Mouse (Mus musculus) midbrain, embryonic 12.5 days (tissue): ENCODE measurements at regions not wholly inside any gene's neighbourhood (a gene's known extent, or its start where the extent isn't known, plus 50 kb on each side); places are given as distances from the start of the nearest gene placed in this dataset.

Experiments used
- ATAC-seq: fragments of 200-750 bp; cut with Nextera tagmentation; 2 replicates; pipeline ENCODE4 v1.8.0; 2017; ENCODE audit warnings: low read depth, moderate TSS enrichment, moderate library complexity; ENCODE audit not compliant: low FRiP score
- H3K27ac ChIP-seq: fragments of 300-500 bp; sonication (generic); replicated peaks from 2 replicates; pipeline ENCODE4 v1.5.1; 2016; ENCODE audit warnings: mild to moderate bottlenecking
- H3K27me3 ChIP-seq: fragments of 300-500 bp; sonication (generic); 2 replicates; pipeline ENCODE4 v1.6.1; 2016; ENCODE audit warnings: mild to moderate bottlenecking
- H3K36me3 ChIP-seq: fragments of 300-500 bp; sonication (generic); 2 replicates; pipeline ENCODE4 v1.6.1; 2016
- H3K4me1 ChIP-seq: fragments of 300-500 bp; sonication (generic); 2 replicates; pipeline ENCODE4 v1.6.1; 2016
- H3K4me2 ChIP-seq: fragments of 300-500 bp; sonication (generic); replicated peaks from 2 replicates; pipeline ENCODE4 v1.6.1; 2016; ENCODE audit warnings: mild to moderate bottlenecking, moderate library complexity
- H3K4me3 ChIP-seq: fragments of 300-500 bp; sonication (generic); 2 replicates; pipeline ENCODE4 v1.5.1; 2016; ENCODE audit warnings: mild to moderate bottlenecking
- H3K9ac ChIP-seq: fragments of 300-500 bp; sonication (generic); replicated peaks from 2 replicates; pipeline ENCODE4 v1.6.1; 2016; ENCODE audit warnings: mild to moderate bottlenecking, moderate library complexity
- H3K9me3 ChIP-seq: fragments of 300-500 bp; sonication (generic); 2 replicates; pipeline ENCODE4 v1.6.1; 2016; ENCODE audit warnings: mild to moderate bottlenecking
- WGBS: fragments of 180-500 bp; shearing (Covaris S2); methylation state at CpG from one replicate; pipeline ENCODE4 v1.1.7; 2016; 5-methylcytosine and 5-hydroxymethylcytosine counted together

DNA sequence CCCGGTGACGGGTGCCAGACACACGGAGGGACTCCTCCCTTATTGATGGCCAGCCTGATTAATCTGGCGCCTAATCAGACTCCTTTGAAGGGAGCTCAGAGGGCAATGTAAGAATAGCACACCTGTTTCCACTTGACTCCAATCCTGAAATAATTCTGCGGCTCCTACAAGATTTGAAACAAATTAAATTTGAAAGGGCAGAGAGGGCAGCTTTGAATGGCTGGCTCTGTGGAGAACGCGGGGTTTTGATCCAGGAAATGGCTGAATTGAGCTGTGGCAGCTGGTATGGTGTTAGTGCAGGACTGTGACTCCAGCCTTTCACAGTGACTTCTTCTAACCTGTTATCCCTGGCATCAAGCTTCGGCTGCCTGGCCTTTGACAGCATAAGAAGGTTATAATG, 232.0 kb upstream of the Mpped2 start:
- no peaks in the 10 kb centered on the region for H3K36me3 ChIP-seq
- H3K4me1 ChIP-seq: peaks cover 11% of the 10 kb centered on the region
- no peak overlapping the region for H3K9ac ChIP-seq
- no peak for ATAC-seq
- no peaks in the 10 kb centered on the region for H3K27me3 ChIP-seq
- H3K4me3 ChIP-seq: no peak overlapping the region
- no peak overlapping the region for H3K27ac ChIP-seq
- 53% methylated on average over 8 of the region's 8 CpGs for WGBS
- no peak overlapping the region for H3K4me2 ChIP-seq
- H3K9me3 ChIP-seq: no peaks in the 10 kb centered on the region

- no peak overlapping the region for H3K4me2 ChIP-seq
- no peaks in the 10 kb centered on the region for H3K36me3 ChIP-seq
- ATAC-seq: no peak
- H3K27me3 ChIP-seq: no peaks in the 10 kb centered on the region
- 77% methylated on average over 7 of the region's 7 CpGs for WGBS
- H3K4me1 ChIP-seq: peaks cover 11% of the 10 kb centered on the region
- no peak overlapping the region for H3K9ac ChIP-seq
- H3K4me3 ChIP-seq: no peak overlapping the region
- no peaks in the 10 kb centered on the region for H3K9me3 ChIP-seq
- no peak overlapping the region for H3K27ac ChIP-seq
These were observed 231.6 kb upstream of the Mpped2 start for GRCm38 (mm10) chr2:106461490-106461889.

DNA sequence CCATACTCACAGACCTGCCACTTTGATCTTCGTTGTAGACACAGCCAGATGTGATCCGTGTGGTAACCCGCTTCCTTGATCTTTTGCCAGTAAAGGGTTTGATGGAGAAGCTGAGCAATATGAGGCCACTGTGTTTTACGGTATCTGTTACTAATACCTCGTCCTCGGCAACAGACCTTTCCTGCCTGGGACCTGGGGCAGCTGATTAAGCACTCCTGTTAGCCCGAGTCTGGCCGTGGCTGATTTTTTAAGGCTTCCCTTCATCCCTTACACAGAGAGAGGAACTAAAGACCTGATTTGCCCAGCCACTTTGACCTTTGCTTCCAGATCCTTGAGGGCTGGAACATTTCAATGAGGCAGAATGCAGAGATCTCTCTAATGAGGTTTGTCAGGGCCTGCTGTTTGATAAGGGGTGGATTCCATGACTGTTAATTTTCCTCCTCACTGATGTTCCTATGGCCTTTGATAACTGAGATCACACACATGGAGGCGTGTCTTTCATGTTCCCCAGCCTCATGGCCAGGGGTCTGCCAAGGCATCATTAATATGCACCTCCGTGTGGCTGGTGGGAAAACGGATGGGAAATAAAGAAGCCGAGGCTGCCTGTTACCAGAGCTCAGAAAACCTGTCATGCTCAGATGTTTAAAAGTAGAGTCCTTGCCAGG, 231.0 kb upstream of the Mpped2 start:
- H3K4me2 ChIP-seq: no peak overlapping the region
- H3K27ac ChIP-seq: no peak overlapping the region
- no peaks in the 10 kb centered on the region for H3K36me3 ChIP-seq
- ATAC-seq: peak; percentile 54; the same call in 1 of the 2 replicates
- WGBS: 66% methylated on average over 12 of the region's 12 CpGs
- no peaks in the 10 kb centered on the region for H3K27me3 ChIP-seq
- peaks cover 11% of the 10 kb centered on the region for H3K4me1 ChIP-seq
- H3K4me3 ChIP-seq: no peak overlapping the region
- H3K9ac ChIP-seq: no peak overlapping the region
- no peaks in the 10 kb centered on the region for H3K9me3 ChIP-seq

DNA sequence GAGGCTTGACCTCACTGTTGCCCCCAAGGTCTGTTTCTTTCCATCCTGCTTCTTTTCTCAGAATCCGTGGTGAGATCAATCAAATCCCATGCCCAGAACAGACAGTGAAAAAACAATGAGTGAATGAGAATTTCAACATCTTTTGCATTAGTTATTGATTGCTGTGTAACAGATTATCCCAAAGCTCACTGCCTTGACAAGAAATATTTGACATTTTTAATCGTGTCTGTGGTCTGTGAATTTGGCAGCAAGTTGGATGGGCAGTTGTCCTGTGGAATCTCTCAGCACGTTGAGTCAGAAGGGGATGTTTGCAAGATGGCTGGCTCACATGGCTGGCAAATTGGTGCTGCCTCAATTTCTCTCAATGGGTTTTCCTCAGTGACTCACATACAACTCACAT, 228.0 kb upstream of the Mpped2 start:
- ATAC-seq: no peak
- WGBS: 65% methylated on average over 3 of the region's 3 CpGs
- Histone ChIP-seq H3K36me3 (no peaks in the 10 kb centered on the region), H3K27me3 (no peaks in the 10 kb centered on the region), H3K4me1 (peaks cover 11% of the 10 kb centered on the region), H3K4me2 (no peak overlapping the region), H3K9ac (no peak overlapping the region), H3K27ac (no peak overlapping the region), H3K4me3 (no peak overlapping the region), H3K9me3 (no peaks in the 10 kb centered on the region)

GRCm38 (mm10) chr2:106465831-106466230, 227.2 kb upstream of the Mpped2 start:
- Histone ChIP-seq H3K9me3 (no peaks in the 10 kb centered on the region), H3K27ac (no peak overlapping the region), H3K36me3 (no peaks in the 10 kb centered on the region), H3K4me2 (no peak overlapping the region), H3K9ac (no peak overlapping the region), H3K27me3 (no peaks in the 10 kb centered on the region), H3K4me1 (peaks cover 9% of the 10 kb centered on the region), H3K4me3 (no peak overlapping the region)
- ATAC-seq: no peak
- 85% methylated on average over 3 of the region's 3 CpGs for WGBS

DNA sequence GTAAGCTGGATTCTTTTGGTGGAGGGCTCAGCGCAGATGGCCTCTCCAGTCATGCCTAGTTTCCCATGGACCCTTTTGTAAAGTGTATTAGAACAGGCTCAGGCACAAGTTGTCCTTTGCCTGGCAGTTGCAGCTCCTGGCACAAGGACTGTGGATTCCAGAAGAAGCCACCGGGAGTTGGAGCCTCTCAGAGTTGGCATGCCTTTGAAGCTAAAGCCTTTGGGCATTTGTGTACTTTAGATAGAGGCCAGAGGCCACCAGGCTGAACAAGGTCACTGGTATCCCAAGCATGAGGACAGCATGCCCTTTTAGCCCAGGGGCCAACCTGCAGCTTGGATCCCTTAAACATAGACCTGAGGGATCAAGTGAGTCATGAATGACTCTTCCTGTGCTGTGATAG, 223.9 kb upstream of the Mpped2 start:
- Histone ChIP-seq H3K27me3 (no peaks in the 10 kb centered on the region), H3K27ac (no peak overlapping the region), H3K4me2 (no peak overlapping the region), H3K9ac (no peak overlapping the region), H3K36me3 (no peaks in the 10 kb centered on the region), H3K4me1 (no peaks in the 10 kb centered on the region), H3K4me3 (no peak overlapping the region), H3K9me3 (no peaks in the 10 kb centered on the region)
- ATAC-seq: no peak
- 86% methylated on average over 2 of the region's 2 CpGs for WGBS

- WGBS: 89% methylated on average over 3 of the region's 3 CpGs
- H3K9me3 ChIP-seq: no peaks in the 10 kb centered on the region
These were observed 219.6 kb upstream of the Mpped2 start for GRCm38 (mm10) chr2:106473458-106473857.

GRCm38 (mm10) chr2:106477991-106478390, 215.1 kb upstream of the Mpped2 start:
- Histone ChIP-seq H3K4me1 (no peaks in the 10 kb centered on the region), H3K36me3 (no peaks in the 10 kb centered on the region), H3K9me3 (no peaks in the 10 kb centered on the region), H3K27me3 (no peaks in the 10 kb centered on the region), H3K4me3 (no peak overlapping the region), H3K4me2 (no peak overlapping the region), H3K9ac (no peak overlapping the region), H3K27ac (no peak overlapping the region)
- no peak for ATAC-seq
- 81% methylated on average over 2 of the region's 2 CpGs for WGBS

More at GRCm38 (mm10) chr2:106473458-106473857, 219.6 kb upstream of the Mpped2 start:
- no peak overlapping the region for H3K27ac ChIP-seq
- H3K36me3 ChIP-seq: no peaks in the 10 kb centered on the region
- no peak for ATAC-seq
- no peak overlapping the region for H3K9ac ChIP-seq
- no peaks in the 10 kb centered on the region for H3K27me3 ChIP-seq
- H3K4me1 ChIP-seq: no peaks in the 10 kb centered on the region
- H3K4me3 ChIP-seq: no peak overlapping the region
- H3K4me2 ChIP-seq: no peak overlapping the region

DNA sequence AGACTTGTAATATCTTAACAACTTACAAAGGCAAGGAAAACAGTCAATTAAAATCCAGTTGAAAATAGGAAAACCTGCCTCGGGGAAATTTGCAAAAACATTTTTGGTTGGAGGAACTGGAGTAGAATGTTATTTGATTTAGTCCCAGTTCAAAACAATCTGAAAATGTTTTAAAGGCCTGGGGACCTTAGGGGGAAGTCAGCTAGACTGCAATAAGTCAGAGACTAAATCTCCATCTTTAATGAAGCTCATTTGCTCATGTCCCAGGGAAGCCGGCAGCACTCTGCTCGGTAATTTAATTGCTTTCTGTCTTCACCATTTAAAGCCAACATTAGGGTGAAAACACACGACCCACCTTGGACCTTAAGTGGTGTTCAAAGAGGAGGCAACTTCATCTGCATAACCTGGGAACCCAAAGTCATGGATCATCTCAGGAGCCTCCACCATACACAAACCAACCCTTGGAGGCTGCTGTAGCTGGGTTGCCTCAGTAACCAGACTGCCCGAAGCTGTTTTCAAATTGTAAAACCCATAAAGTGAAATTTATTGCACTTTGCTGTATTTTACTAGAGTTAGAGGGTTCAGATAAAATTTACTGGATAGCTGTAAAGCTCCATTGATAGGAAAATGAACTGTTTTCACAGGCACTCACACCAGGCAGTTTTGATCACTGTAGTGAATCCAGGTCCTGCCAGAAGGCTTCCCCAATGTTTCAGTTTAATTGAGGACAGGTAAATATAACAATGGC, 205.6 kb upstream of the Mpped2 start:
- H3K36me3 ChIP-seq: no peaks in the 10 kb centered on the region
- H3K9me3 ChIP-seq: no peaks in the 10 kb centered on the region
- no peaks in the 10 kb centered on the region for H3K4me1 ChIP-seq
- no peak overlapping the region for H3K9ac ChIP-seq
- 77% methylated on average over 5 of the region's 5 CpGs for WGBS
- H3K27me3 ChIP-seq: no peaks in the 10 kb centered on the region
- H3K4me2 ChIP-seq: no peak overlapping the region
- H3K4me3 ChIP-seq: no peak overlapping the region
- ATAC-seq: no peak
- no peak overlapping the region for H3K27ac ChIP-seq

GRCm38 (mm10) chr2:106498735-106499134, 194.3 kb upstream of the Mpped2 start:
- Histone ChIP-seq H3K4me1 (peaks cover 28% of the 10 kb centered on the region), H3K9me3 (no peaks in the 10 kb centered on the region), H3K27ac (no peak overlapping the region), H3K36me3 (no peaks in the 10 kb centered on the region), H3K9ac (no peak overlapping the region), H3K4me2 (no peak overlapping the region), H3K27me3 (no peaks in the 10 kb centered on the region), H3K4me3 (no peak overlapping the region)
- ATAC-seq: peak; percentile 42; the same call in 1 of the 2 replicates

- H3K4me1 ChIP-seq: peaks cover 28% of the 10 kb centered on the region
- no peak overlapping the region for H3K9ac ChIP-seq
- H3K27ac ChIP-seq: peak overlapping the region; percentile 63; the same call in 1 of the 2 replicates
- no peak overlapping the region for H3K4me2 ChIP-seq
- peak; percentile 87 for ATAC-seq
- no peaks in the 10 kb centered on the region for H3K9me3 ChIP-seq
- H3K36me3 ChIP-seq: no peaks in the 10 kb centered on the region
- H3K27me3 ChIP-seq: no peaks in the 10 kb centered on the region
- WGBS: 20% methylated on average over 3 of the region's 3 CpGs
- H3K4me3 ChIP-seq: no peak overlapping the region
These were observed 193.7 kb upstream of the Mpped2 start for GRCm38 (mm10) chr2:106499227-106499928.

DNA sequence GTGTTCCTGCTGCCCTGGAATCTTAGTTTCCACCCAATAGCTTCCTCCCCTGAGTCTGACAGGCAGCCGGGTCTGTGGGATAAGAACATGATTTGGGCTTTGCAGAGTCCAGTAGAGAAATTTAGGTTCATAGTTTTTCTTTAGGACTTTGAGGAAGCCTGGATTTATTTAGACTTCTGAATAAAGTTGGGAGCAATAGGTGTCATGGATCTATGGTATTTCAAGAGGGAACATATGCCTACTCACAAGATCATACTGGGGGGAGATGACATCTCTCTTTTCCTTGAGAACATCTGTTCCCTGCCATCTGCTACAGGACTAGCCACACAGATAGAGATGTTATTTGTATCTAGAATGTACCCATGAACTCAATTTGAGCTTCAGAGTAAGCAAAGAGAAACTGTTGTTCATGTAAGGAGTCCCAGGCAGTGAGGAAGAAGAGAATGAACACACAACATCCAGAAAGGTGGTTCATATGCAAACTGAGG, 188.1 kb upstream of the Mpped2 start:
- Histone ChIP-seq H3K27me3 (no peaks in the 10 kb centered on the region), H3K9ac (no peak overlapping the region), H3K36me3 (no peaks in the 10 kb centered on the region), H3K4me1 (peaks cover 4% of the 10 kb centered on the region; the same call in 1 of the 2 replicates), H3K9me3 (no peaks in the 10 kb centered on the region), H3K4me2 (no peak overlapping the region), H3K27ac (no peak overlapping the region), H3K4me3 (no peak overlapping the region)
- 96% methylated on average over 1 of the region's 1 CpGs for WGBS
- ATAC-seq: no peak
